Mouse (Mus musculus): ENCODE measurements around the gene Taf11.
A peak's percentile ranks its signal among the peaks of the same experiment; 100 is the strongest.

Gene Taf11

GRCm38 (mm10) chr17:27856265-27856797 lies 53.3 kb downstream of the Taf11 start, which contains the start of gene Uhrf1bp1:
Gene Uhrf1bp1, plus strand, starts transcription at chr17:27856441.
- peak; percentile 94 for DNase-seq (ENCODE audit: low read depth, low spot score)

All from ZHBTc4 (cell line).